Mouse (Mus musculus) myocyte (in vitro differentiated cells): ENCODE data around the gene Ift43. TPM values are rescaled to one million over a fixed set of nuclear protein-coding genes. Genes with fewer than 3 reads are reported as not detected.

ENCODE experiments used
- H3K27me3 ChIP-seq: one replicate; pipeline ENCODE4 v1.6.1; 2011; ENCODE audit not compliant: control insufficient read depth, insufficient read depth, insufficient read length
- H3K36me3 ChIP-seq: one replicate; pipeline ENCODE4 v1.6.1; 2011; ENCODE audit not compliant: control insufficient read depth, insufficient read depth
- H3K4me2 ChIP-seq: one replicate; pipeline ENCODE4 v1.6.1; 2011; ENCODE audit warnings: low read depth, control low read depth
- H3K4me3 ChIP-seq: one replicate; pipeline ENCODE4 v1.5.1; 2011; ENCODE audit warnings: mild to moderate bottlenecking, control low read depth, moderate library complexity
- H3K79me2 ChIP-seq: one replicate; pipeline ENCODE4 v1.6.1; 2011; ENCODE audit not compliant: control insufficient read depth, insufficient read depth
- H3ac ChIP-seq: one replicate; pipeline ENCODE4 v1.6.1; 2011; ENCODE audit not compliant: control insufficient read depth, insufficient read length
- CEBPB ChIP-seq: IDR thresholded peaks from 2 replicates; pipeline ENCODE4 v1.6.1; 2011; ENCODE audit warnings: mild to moderate bottlenecking, moderate library complexity; ENCODE audit not compliant: poor library complexity, insufficient read depth, severe bottlenecking
- E2F4 ChIP-seq: IDR thresholded peaks from one replicate; pipeline ENCODE4 v1.6.1; 2011; ENCODE audit warnings: mild to moderate bottlenecking, control low read depth, moderate library complexity; ENCODE audit not compliant: insufficient read depth
- MAX ChIP-seq: IDR thresholded peaks from one replicate; pipeline ENCODE4 v1.6.1; 2011; ENCODE audit warnings: low read depth, mild to moderate bottlenecking, control low read depth
- MYOD1 ChIP-seq, 3 experiments: IDR thresholded peaks; one replicate each; pipeline ENCODE4 v1.6.1; 2011; ENCODE audit warnings: control low read depth in 2 of 3, low read depth in 2 of 3, mild to moderate bottlenecking in 2 of 3, moderate library complexity in 1 of 3; ENCODE audit not compliant: insufficient read length in 2 of 3, control insufficient read depth in 1 of 3
- MYOG ChIP-seq, 3 experiments: IDR thresholded peaks; one replicate each; pipeline ENCODE4 v1.6.1; 2011; ENCODE audit warnings: control low read depth in 2 of 3, low read depth in 2 of 3, mild to moderate bottlenecking in 2 of 3; ENCODE audit not compliant: insufficient read length in 2 of 3, control insufficient read depth in 1 of 3, insufficient read depth in 1 of 3
- POLR2A ChIP-seq: IDR thresholded peaks from one replicate; pipeline ENCODE4 v1.6.1; 2011; ENCODE audit warnings: low read depth, mild to moderate bottlenecking, control low read depth, moderate library complexity; ENCODE audit not compliant: insufficient read length
- POLR2AphosphoS2 ChIP-seq: IDR thresholded peaks from one replicate; pipeline ENCODE4 v1.6.1; 2011; ENCODE audit warnings: low read depth, control low read depth; ENCODE audit not compliant: insufficient read length
- REST ChIP-seq: IDR thresholded peaks from one replicate; pipeline ENCODE4 v1.6.1; 2011; ENCODE audit warnings: mild to moderate bottlenecking, control low read depth, moderate library complexity; ENCODE audit not compliant: insufficient read depth, insufficient read length
- SRF ChIP-seq: IDR thresholded peaks from one replicate; pipeline ENCODE4 v1.6.1; 2011; ENCODE audit warnings: low read depth; ENCODE audit not compliant: control insufficient read depth, insufficient read length
- TCF12 ChIP-seq: IDR thresholded peaks from one replicate; pipeline ENCODE4 v1.6.1; 2011; ENCODE audit warnings: mild to moderate bottlenecking, control low read depth; ENCODE audit not compliant: poor library complexity, insufficient read depth, severe bottlenecking
- TCF3 ChIP-seq: IDR thresholded peaks from one replicate; pipeline ENCODE4 v1.6.1; 2011; ENCODE audit warnings: low read depth, control low read depth; ENCODE audit not compliant: insufficient read length
- USF1 ChIP-seq: IDR thresholded peaks from one replicate; pipeline ENCODE4 v1.6.1; 2011; ENCODE audit warnings: low read depth, mild to moderate bottlenecking, control low read depth, moderate library complexity
- polyA plus RNA-seq: library from polyadenylated mRNA; unstranded; fragments of >200 nt; fragmentation: generic; extraction: Trizol; gene quantifications from one replicate; pipeline ENCODE4 v1.2.1, GENCODE M21; 2012; ENCODE audit warnings: missing spikeins

Ift43 gene
- polyA plus RNA-seq, 1 experiment = 93.4 TPM

DNA sequence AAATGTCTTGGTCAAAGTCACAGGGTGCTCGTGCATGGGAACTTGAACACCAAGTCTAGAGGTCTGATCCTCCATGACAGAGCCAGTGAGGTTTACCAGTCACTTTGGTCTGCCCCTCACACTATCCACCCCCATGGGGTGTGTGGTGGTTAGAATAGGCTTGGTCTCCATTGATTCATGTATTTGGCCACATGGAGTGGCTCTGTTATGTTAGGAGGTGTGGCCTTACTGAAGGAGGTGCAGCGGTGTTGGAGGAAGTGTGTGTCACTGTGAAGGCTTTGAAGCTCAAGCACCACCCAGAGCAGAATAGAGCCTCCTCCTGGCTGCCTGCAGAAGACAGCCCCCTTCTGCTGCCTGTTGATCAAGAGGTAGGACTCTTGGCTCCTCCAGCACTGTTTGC, 99.5 kb downstream of the Ift43 start:
- Histone ChIP-seq H3ac (no peak overlapping the region), H3K4me2 (no peak overlapping the region), H3K36me3 (no peaks in the 10 kb centered on the region), H3K4me3 (no peak overlapping the region), H3K27me3 (peaks cover 16% of the 10 kb centered on the region), H3K79me2 (no peaks in the 10 kb centered on the region)
- TF ChIP-seq MYOD1 (IDR thresholded peaks at IDR 0.05; ENCODE audit: control insufficient read depth in 1 of 3, insufficient read length in 2 of 3, low read depth in 2 of 3) = no peak
- TF ChIP-seq SRF = no peak
- no peak for TF ChIP-seq MYOG (IDR thresholded peaks at IDR 0.05; ENCODE audit: control insufficient read depth in 1 of 3, insufficient read depth in 1 of 3, insufficient read length in 2 of 3, low read depth in 2 of 3)
- no peak for TF ChIP-seq TCF12
- no peak for TF ChIP-seq POLR2AphosphoS2
- TF ChIP-seq USF1 = no peak

DNA sequence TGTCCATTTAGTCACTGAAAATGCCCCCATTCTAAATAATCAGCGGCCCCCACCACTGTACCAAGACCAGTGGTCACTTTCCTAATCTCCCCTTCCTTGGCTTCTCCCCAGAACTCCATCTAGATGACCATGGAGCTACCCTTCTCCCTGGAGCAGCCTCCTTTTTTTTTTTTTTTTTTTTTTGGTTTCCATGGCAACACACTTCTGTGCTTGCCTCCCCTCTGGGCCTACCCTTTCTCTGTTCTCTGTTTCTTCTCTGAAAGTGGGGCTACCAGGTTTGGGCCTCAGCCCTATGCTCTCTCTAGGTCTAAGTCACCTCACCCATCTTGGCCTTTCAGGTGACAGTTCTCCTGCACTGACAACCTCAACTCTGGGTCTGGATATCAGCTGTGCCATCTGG, 100.1 kb downstream of the Ift43 start:
- no peaks in the 10 kb centered on the region for H3K79me2 ChIP-seq
- no peak for TF ChIP-seq POLR2A
- TF ChIP-seq E2F4 = no peak
- no peak for TF ChIP-seq TCF3
- no peak for TF ChIP-seq REST
- TF ChIP-seq TCF12 = no peak
- no peak for TF ChIP-seq CEBPB
- no peak for TF ChIP-seq SRF
- no peak for TF ChIP-seq MAX
- no peak for TF ChIP-seq MYOG (IDR thresholded peaks at IDR 0.05; ENCODE audit: control insufficient read depth in 1 of 3, insufficient read depth in 1 of 3, insufficient read length in 2 of 3, low read depth in 2 of 3)
- TF ChIP-seq MYOD1 (IDR thresholded peaks at IDR 0.05; ENCODE audit: control insufficient read depth in 1 of 3, insufficient read length in 2 of 3, low read depth in 2 of 3) = no peak
- TF ChIP-seq POLR2AphosphoS2 = no peak
- TF ChIP-seq USF1 = no peak
- no peak overlapping the region for H3ac ChIP-seq
- peaks cover 16% of the 10 kb centered on the region for H3K27me3 ChIP-seq
- no peak overlapping the region for H3K4me2 ChIP-seq
- no peaks in the 10 kb centered on the region for H3K36me3 ChIP-seq
- H3K4me3 ChIP-seq = no peak overlapping the region

DNA sequence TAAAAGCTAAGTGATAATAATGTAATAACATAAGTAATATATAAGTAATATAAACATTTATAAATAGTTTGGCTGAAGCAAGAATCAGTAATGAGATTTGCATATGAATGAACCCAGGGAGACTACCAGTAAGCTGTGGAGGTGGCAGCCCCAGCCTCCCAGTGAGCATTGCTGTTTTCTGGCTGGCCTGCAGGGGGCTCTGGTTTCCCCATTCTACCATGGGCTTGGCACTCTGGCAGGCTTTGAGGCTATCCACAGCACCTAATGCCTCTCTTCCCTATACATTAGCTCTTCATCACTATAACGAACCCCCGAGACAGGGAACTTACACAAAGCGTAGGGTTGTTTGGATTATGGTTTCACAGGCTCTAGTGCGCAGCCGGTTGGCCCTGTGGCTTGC, 105.8 kb downstream of the Ift43 start:
- Histone ChIP-seq H3K4me2 (no peak overlapping the region), H3K79me2 (no peaks in the 10 kb centered on the region), H3K27me3 (peaks cover 18% of the 10 kb centered on the region), H3K36me3 (no peaks in the 10 kb centered on the region), H3K4me3 (no peak overlapping the region), H3ac (no peak overlapping the region)
- TF ChIP-seq TCF3 (no peak), POLR2A (no peak), USF1 (no peak), SRF (no peak), TCF12 (no peak), MAX (no peak), REST (no peak), E2F4 (no peak), MYOG (IDR thresholded peaks at IDR 0.05; ENCODE audit: control insufficient read depth in 1 of 3, insufficient read depth in 1 of 3, insufficient read length in 2 of 3, low read depth in 2 of 3) (no peak), POLR2AphosphoS2 (no peak)

DNA sequence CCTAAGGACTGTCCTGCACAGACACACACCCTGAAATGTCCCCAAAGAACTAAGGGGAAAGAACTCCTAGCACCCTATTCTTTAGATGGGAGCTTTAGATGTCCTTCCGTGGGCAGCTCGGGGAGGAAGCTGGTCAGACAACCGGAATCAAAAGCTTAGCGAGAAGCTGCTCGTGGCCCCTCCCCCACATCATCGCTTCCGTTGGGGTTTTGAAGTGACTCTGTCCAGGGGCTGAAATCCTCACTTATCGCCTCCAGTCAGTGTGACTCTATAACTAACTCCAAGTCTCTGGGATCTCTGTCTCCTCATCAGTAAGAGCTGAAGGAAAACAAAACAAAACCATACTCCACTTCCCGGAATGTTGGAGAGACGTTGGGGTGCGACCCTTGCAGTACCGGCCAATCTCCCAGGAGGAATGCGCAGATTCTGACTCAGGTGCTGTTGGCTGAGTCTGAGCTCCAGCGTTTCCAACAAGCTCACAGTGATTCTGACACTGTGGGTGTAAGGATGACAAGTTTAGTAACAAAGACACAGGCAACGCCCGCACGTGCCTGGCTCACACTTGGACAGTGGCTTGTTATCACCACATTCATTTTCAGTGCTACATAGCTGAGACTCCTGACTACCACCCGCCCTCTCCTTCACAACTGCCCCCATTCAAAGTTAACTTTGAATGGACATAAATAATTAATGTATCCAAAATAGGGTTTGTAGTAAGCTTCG, 107.4 kb downstream of the Ift43 start:
- peaks cover 18% of the 10 kb centered on the region for H3K27me3 ChIP-seq
- TF ChIP-seq USF1 (no peak), REST (peak; percentile 14), E2F4 (no peak), MAX (no peak), POLR2AphosphoS2 (no peak)
- H3K4me2 ChIP-seq = no peak overlapping the region
- H3ac ChIP-seq = no peak overlapping the region
- no peak overlapping the region for H3K4me3 ChIP-seq
- no peaks in the 10 kb centered on the region for H3K36me3 ChIP-seq
- no peaks in the 10 kb centered on the region for H3K79me2 ChIP-seq

DNA sequence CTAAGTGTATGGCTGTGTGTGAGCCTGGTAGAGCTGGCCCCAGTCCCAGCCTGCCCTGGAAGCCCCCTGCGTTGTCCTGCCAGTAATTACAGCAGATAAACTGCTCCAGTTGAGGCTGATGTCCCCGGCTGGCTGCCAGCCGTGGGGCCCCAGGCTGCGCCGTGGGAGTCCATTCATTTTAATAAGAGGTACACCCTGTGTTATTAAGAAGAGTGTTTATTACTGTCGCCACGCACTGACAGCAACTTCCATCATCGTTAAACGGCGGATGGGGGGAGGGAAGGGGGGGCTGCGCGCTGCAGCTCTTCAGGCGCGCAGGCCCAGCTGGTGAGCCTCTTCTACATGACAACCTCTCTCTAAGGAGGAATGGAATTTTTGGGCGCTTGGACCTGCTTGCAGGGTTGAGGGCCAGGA, 109.7 kb downstream of the Ift43 start:
- H3K36me3 ChIP-seq = no peaks in the 10 kb centered on the region
- TF ChIP-seq TCF12 (no peak), REST (no peak), MAX (no peak), MYOD1 (IDR thresholded peaks at IDR 0.05; ENCODE audit: control insufficient read depth in 1 of 3, insufficient read length in 2 of 3, low read depth in 2 of 3) (no peak), POLR2AphosphoS2 (no peak), CEBPB (no peak)
- H3K4me2 ChIP-seq = no peak overlapping the region
- H3K27me3 ChIP-seq = peaks cover 13% of the 10 kb centered on the region
- no peaks in the 10 kb centered on the region for H3K79me2 ChIP-seq
- no peak overlapping the region for H3K4me3 ChIP-seq
- no peak overlapping the region for H3ac ChIP-seq
